Mouse (Mus musculus) hindbrain, postnatal 0 days (tissue): ENCODE measurements at regions not wholly inside any gene's neighbourhood (a gene's known extent, or its start where the extent isn't known, plus 50 kb on each side); places are given as distances from the start of the nearest gene placed in this dataset.
A peak's percentile ranks its signal among the peaks of the same experiment; 100 is the strongest.

ENCODE experiments used
- ATAC-seq: fragments of 200-750 bp; cut with Nextera tagmentation; 2 replicates; pipeline ENCODE4 v1.8.0; 2017; ENCODE audit warnings: mild to moderate bottlenecking, moderate TSS enrichment, moderate library complexity
- DNase-seq: peaks from one replicate; pipeline ENCODE4 v3.0.0-alpha.2; 2015; ENCODE audit warnings: low spot score
- H3K27ac ChIP-seq: fragments of 300-500 bp; sonication (generic); 2 replicates; pipeline ENCODE4 v1.5.1; 2014; ENCODE audit warnings: mild to moderate bottlenecking
- H3K27me3 ChIP-seq: fragments of 300-500 bp; sonication (generic); 2 replicates; pipeline ENCODE4 v1.6.1; 2014; ENCODE audit warnings: low read length, mixed read lengths; ENCODE audit not compliant: insufficient read depth
- H3K36me3 ChIP-seq: fragments of 300-500 bp; sonication (generic); 2 replicates; pipeline ENCODE4 v1.6.1; 2014; ENCODE audit warnings: low read length, mixed read lengths; ENCODE audit not compliant: insufficient read depth
- H3K4me1 ChIP-seq: fragments of 300-500 bp; sonication (generic); 2 replicates; pipeline ENCODE4 v1.6.1; 2014; ENCODE audit warnings: antibody characterized with exemption, low read length, mixed read lengths; ENCODE audit not compliant: insufficient read depth
- H3K4me2 ChIP-seq: fragments of 300-500 bp; sonication (generic); 2 replicates; pipeline ENCODE4 v1.6.1; 2014; ENCODE audit warnings: low read depth, mild to moderate bottlenecking, low read length, moderate library complexity, mixed read lengths
- H3K4me3 ChIP-seq: fragments of 300-500 bp; sonication (generic); 2 replicates; pipeline ENCODE4 v1.5.1; 2014; ENCODE audit warnings: low read length
- H3K9ac ChIP-seq: fragments of 300-500 bp; sonication (generic); replicated peaks from 2 replicates; pipeline ENCODE4 v1.6.1; 2014; ENCODE audit warnings: mild to moderate bottlenecking, low read length, moderate library complexity, mixed read lengths
- H3K9me3 ChIP-seq: fragments of 300-500 bp; sonication (generic); 2 replicates; pipeline ENCODE4 v1.6.1; 2016; ENCODE audit warnings: low read length, mixed read lengths
- CTCF ChIP-seq: IDR thresholded peaks from 2 replicates; pipeline ENCODE4 v1.5.1; 2016; ENCODE audit warnings: antibody characterized with exemption, control low read depth, low read depth
- WGBS: fragments of 180-500 bp; shearing (Covaris S2); extraction: QIAGEN DNeasy Blood & Tissue Kit; methylation state at CpG from one replicate; pipeline ENCODE4 v1.1.7; 2014; 5-methylcytosine and 5-hydroxymethylcytosine counted together

- no peak for DNase-seq
- no peak for ATAC-seq
- no peak for TF ChIP-seq CTCF
- Histone ChIP-seq H3K36me3 (no peaks in the 10 kb centered on the region), H3K27me3 (0 out of 2 replicates have a peak, but pooled peaks cover 3% of the 10 kb centered on the region), H3K4me1 (no peaks in the 10 kb centered on the region; the same call in 1 of the 2 replicates), H3K9ac (no peak overlapping the region), H3K27ac (no peak overlapping the region; the same call in 1 of the 2 replicates), H3K4me2 (no peak overlapping the region), H3K4me3 (no peak overlapping the region), H3K9me3 (no peaks in the 10 kb centered on the region)
- 50% methylated on average over 13 of the region's 13 CpGs for WGBS
Observed at GRCm38 (mm10) chr8:125327551-125328262, 241.9 kb downstream of the Sipa1l2 start.

GRCm38 (mm10) chr8:125327006-125327405 is 242.6 kb downstream of the Sipa1l2 start:
- TF ChIP-seq CTCF, result no peak
- Histone ChIP-seq H3K4me3 (no peak overlapping the region), H3K9me3 (no peaks in the 10 kb centered on the region), H3K27ac (no peak overlapping the region; the same call in 1 of the 2 replicates), H3K4me2 (no peak overlapping the region), H3K9ac (no peak overlapping the region), H3K36me3 (no peaks in the 10 kb centered on the region), H3K4me1 (no peaks in the 10 kb centered on the region; the same call in 1 of the 2 replicates), H3K27me3 (0 out of 2 replicates have a peak, but pooled peaks cover 3% of the 10 kb centered on the region)
- ATAC-seq (no peak), DNase-seq (no peak)
- WGBS, result 60% methylated on average over 6 of the region's 6 CpGs

DNA sequence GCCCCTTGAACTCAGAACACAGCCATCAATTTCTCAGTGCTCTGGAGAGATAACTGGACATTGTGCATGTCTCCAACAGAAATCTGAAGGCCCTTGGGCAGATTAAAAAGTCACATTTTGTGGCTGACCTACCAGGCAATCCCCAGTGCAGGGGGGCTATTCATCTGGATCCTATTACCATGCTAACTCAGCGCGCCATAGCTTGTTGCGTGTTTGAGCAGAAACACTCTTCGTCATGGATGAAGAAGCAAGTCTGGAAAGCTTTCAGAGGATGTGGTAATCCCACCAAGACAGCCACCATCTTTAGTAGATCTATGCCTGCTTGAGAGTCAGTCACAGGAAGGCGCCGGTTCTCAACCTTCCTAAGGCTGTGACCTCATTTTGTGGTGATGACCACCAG is 243.9 kb downstream of the Sipa1l2 start:
- Histone ChIP-seq H3K27me3 (0 out of 2 replicates have a peak, but pooled peaks cover 2% of the 10 kb centered on the region), H3K36me3 (no peaks in the 10 kb centered on the region), H3K4me1 (no peaks in the 10 kb centered on the region; the same call in 1 of the 2 replicates), H3K4me3 (no peak overlapping the region), H3K4me2 (no peak overlapping the region), H3K9me3 (no peaks in the 10 kb centered on the region), H3K27ac (no peak overlapping the region), H3K9ac (no peak overlapping the region)
- DNase-seq (no peak), ATAC-seq (no peak)
- WGBS, result 95% methylated on average over 6 of the region's 6 CpGs
- TF ChIP-seq CTCF, result no peak

DNA sequence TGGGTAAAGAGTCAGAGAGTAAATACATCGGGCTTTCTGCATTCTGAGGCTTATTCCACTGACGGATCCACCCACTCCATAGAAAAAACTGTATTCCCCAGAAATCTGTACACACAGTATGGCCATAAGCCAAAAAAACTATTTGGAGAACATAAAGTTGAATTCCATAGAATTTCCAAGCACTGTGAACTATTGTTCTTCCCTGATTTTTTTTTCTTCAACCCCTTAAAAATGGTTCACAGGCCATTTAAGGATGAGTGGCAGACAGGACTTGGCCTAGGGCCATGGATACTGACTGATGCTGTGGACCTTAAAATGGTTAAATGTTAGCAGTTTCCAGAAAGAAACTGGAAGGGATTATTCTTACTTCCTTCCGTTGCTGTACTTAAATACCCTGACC is 247.0 kb downstream of the Sipa1l2 start:
- H3K4me1 ChIP-seq, result no peaks in the 10 kb centered on the region; the same call in 1 of the 2 replicates
- H3K4me3 ChIP-seq, result no peak overlapping the region
- no peak overlapping the region for H3K27ac ChIP-seq
- no peak overlapping the region for H3K4me2 ChIP-seq
- no peaks in the 10 kb centered on the region for H3K36me3 ChIP-seq
- H3K9ac ChIP-seq, result no peak overlapping the region
- TF ChIP-seq CTCF, result no peak
- ATAC-seq (no peak), DNase-seq (no peak)
- no peaks in the 10 kb centered on the region for H3K9me3 ChIP-seq
- WGBS, result 73% methylated on average over 3 of the region's 3 CpGs
- H3K27me3 ChIP-seq, result no peaks in the 10 kb centered on the region

- H3K9me3 ChIP-seq, result no peaks in the 10 kb centered on the region
- no peaks in the 10 kb centered on the region for H3K27me3 ChIP-seq
- peak; percentile 62 for ATAC-seq
- no peak for TF ChIP-seq CTCF
- no peak overlapping the region for H3K4me2 ChIP-seq
- peak; percentile 66 for DNase-seq
- no peak overlapping the region for H3K9ac ChIP-seq
- H3K4me1 ChIP-seq, result peaks cover 4% of the 10 kb centered on the region; the same call in 1 of the 2 replicates
- no peak overlapping the region for H3K4me3 ChIP-seq
- H3K36me3 ChIP-seq, result no peaks in the 10 kb centered on the region
- 76% methylated on average over 6 of the region's 6 CpGs for whole genome bisulfite sequencing
- no peak overlapping the region for H3K27ac ChIP-seq
Observed at GRCm38 (mm10) chr8:125317584-125317991, 252.0 kb downstream of the Sipa1l2 start.

GRCm38 (mm10) chr8:125315736-125316135 is 253.9 kb downstream of the Sipa1l2 start:
- Histone ChIP-seq H3K9ac (no peak overlapping the region), H3K4me2 (no peak overlapping the region), H3K9me3 (no peaks in the 10 kb centered on the region), H3K36me3 (no peaks in the 10 kb centered on the region), H3K4me1 (peaks cover 15% of the 10 kb centered on the region), H3K4me3 (no peak overlapping the region), H3K27me3 (no peaks in the 10 kb centered on the region), H3K27ac (no peak overlapping the region)
- peak; percentile 63 for DNase-seq
- TF ChIP-seq CTCF, result no peak
- 34% methylated on average over 4 of the region's 4 CpGs for WGBS
- ATAC-seq, result peak; percentile 35; the same call in 1 of the 2 replicates

- no peaks in the 10 kb centered on the region for H3K9me3 ChIP-seq
- H3K27me3 ChIP-seq, result no peaks in the 10 kb centered on the region
- no peaks in the 10 kb centered on the region for H3K36me3 ChIP-seq
- no peak overlapping the region for H3K4me3 ChIP-seq
- DNase-seq, result no peak
- peaks cover 21% of the 10 kb centered on the region for H3K4me1 ChIP-seq
- no peak for ATAC-seq
- 74% methylated on average over 6 of the region's 6 CpGs for WGBS
- TF ChIP-seq CTCF, result no peak
- H3K9ac ChIP-seq, result no peak overlapping the region
- H3K4me2 ChIP-seq, result no peak overlapping the region
- no peak overlapping the region for H3K27ac ChIP-seq
Observed at GRCm38 (mm10) chr8:125314996-125315395, 254.6 kb downstream of the Sipa1l2 start.
